Mouse (Mus musculus): Measurements from ENCODE around the gene F10. TPM values are rescaled to one million over a fixed set of nuclear protein-coding genes. Genes with fewer than 3 reads are reported as not detected.
"Not testable (repeated sequence)": the region's sequence is repeated elsewhere in the genome, so short reads cannot be mapped to it uniquely, and the experiment has no call there.

F10 gene
- polyA plus RNA-seq, 1 experiment from 2014 or later, result 0.76 TPM

DNA sequence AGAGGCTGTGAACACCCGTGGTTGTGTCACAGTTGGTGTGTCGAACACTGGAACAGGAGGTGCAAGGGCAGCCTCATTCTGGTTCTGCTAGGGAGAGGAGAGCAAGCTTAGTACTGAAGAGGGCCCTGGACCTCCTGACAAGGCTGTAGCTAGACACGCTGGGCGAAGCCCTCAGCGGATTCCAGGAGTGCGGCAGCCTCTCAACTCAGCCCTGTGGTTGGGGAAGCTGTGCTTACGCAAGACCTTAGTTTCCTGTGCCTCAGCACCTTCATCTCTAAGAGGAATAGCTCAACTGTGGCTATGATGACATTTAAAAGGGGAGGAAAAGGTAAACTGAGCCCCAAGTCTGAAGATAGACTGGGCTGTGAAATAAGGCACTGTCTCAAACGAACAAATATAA, 37.9 kb downstream of the F10 start:
- 94% methylated on average over 8 of the region's 8 CpGs for WGBS
- no peaks in the 10 kb centered on the region for H3K9me3 ChIP-seq
- DNase-seq (ENCODE audit: extremely low spot score, low spot score), result no peak
- H3K27me3 ChIP-seq (ENCODE audit: poor library complexity, severe bottlenecking), result no peaks in the 10 kb centered on the region
- H3K27ac ChIP-seq, result no peak overlapping the region
- peaks cover 78% of the 10 kb centered on the region for H3K36me3 ChIP-seq (replicated peaks)
- no peak overlapping the region for H3K4me3 ChIP-seq
- H3K4me1 ChIP-seq, result no peaks in the 10 kb centered on the region

DNA sequence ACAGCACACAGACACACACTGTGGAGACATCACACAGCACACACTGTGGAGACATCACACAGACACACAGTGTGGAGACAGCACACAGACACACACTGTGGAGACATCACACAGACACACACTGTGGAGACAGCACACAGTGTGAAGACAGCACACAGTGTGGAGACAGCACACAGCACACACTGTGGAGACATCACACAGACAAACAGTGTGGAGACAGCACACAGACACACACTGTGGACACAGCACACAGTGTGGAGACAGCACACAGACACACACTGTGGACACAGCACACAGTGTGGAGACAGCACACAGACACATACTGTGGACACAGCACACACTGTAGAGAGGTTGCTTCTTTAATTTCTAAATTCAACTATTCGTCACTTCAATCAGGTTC, 38.5 kb downstream of the F10 start:
- not testable (repeated sequence) for H3K27me3 ChIP-seq (ENCODE audit: poor library complexity, severe bottlenecking); H3K4me1 ChIP-seq; H3K4me3 ChIP-seq; DNase-seq (ENCODE audit: extremely low spot score, low spot score); H3K27ac ChIP-seq; H3K9me3 ChIP-seq
- WGBS, result 88% methylated on average over 1 of the region's 1 CpGs
- H3K36me3 ChIP-seq (replicated peaks), result peaks cover 83% of the 10 kb centered on the region

DNA sequence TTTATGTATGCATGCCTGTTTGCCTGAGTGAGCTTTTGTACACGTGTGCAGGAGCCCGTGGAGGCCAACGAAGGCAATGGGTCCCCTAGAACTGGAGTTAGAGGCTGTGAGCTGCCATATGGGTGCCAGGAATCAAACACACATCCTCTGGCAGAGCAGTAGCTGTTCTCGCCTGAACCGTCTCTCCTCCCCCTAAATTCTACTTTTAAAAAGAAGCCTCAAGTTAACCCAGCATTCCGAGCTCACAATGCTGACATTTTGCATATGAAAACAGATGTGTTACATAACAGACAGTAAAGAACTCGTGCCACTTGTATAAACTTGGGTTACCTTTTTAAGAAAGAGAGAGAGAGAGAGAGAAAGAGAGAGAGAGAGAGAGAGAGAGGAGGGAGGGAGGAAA, 40.4 kb downstream of the F10 start:
- 90% methylated on average over 7 of the region's 7 CpGs for WGBS
- Histone ChIP-seq H3K27ac (no peak overlapping the region), H3K9me3 (no peaks in the 10 kb centered on the region), H3K36me3 (replicated peaks) (peaks cover 100% of the 10 kb centered on the region), H3K4me3 (no peak overlapping the region), H3K4me1 (no peaks in the 10 kb centered on the region), H3K27me3 (ENCODE audit: poor library complexity, severe bottlenecking) (no peaks in the 10 kb centered on the region)
- no peak for DNase-seq (ENCODE audit: extremely low spot score, low spot score)

DNA sequence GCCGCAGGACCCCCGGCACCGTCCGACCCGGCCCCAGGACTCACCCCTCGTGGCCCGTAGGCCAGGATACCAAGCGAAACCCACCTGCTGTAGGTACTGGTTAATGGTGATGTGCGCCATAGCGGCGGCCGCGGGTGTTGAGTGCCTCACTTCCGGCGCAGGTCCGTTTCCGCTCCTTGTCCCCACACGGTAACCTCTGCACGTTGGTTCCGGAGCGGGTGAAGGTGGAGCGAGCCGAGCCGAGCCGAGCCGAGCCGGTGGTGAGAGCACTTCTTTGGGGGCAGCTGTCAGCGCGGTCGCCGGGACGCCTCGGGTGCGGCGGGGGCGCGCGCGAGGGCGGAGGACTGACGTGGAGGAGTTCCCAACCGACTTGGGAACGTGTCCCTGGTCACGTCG, 67.6 kb downstream of the F10 start:
- H3K9me3 ChIP-seq, result no peaks in the 10 kb centered on the region
- H3K36me3 ChIP-seq (replicated peaks), result peaks cover 35% of the 10 kb centered on the region
- 0% methylated on average over 45 of the region's 45 CpGs for WGBS
- peak overlapping the region; percentile 99 for H3K4me3 ChIP-seq
- no peaks in the 10 kb centered on the region for H3K27me3 ChIP-seq (ENCODE audit: poor library complexity, severe bottlenecking)
- peak; percentile 89 for DNase-seq (ENCODE audit: extremely low spot score, low spot score)
- H3K4me1 ChIP-seq, result peaks cover 33% of the 10 kb centered on the region
- peak overlapping the region; percentile 94 for H3K27ac ChIP-seq

DNA sequence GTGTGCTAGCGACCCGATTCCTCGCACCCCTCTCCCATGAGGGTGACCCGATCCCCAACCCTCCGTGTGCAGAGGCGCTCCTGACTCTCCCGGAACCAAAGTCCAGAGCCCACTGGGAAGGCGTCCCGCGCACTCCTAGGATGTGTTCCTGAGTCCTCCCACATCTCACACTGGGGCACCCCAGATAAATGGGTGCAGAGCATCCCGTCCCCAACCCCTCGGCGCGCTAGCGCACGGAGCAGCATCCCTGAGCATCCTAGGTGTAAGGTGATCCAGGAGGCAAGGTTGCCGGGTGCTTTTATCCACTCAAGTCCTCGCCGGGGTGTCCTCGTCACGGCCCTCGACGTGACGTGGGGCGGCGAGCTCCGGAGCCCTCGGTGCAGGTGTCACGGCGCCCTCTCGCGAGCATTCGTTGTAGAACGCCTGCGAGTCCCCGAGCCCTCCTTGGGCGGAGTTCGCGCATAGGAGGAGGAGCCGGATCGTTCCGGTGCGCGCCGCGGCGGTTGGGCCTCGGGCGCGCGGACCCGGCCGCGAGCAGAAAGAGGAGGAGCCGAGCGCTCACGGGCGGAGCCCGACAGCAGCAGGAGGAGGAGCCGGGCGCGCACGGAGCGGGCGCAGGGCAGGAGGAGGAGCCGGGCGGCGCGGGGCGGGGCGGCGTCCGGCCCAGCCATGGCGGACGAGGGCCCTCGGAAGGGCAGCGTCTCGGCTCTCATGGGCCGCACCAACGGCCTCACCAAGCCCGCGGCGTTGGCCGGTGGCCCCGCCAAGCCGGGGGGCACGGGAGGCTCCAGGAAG, 68.2 kb downstream of the F10 start, which contains the start of the genes Pcid2 and Cul4a:
TSS of gene Pcid2 (minus strand) at position 373 of the 795 bp plus-strand sequence.
TSS of gene Cul4a (plus strand) at position 535 of the 795 bp plus-strand sequence.
- peak; percentile 97 for DNase-seq (ENCODE audit: extremely low spot score, low spot score)
- Histone ChIP-seq H3K9me3 (no peaks in the 10 kb centered on the region), H3K27ac (peak within 1 kb of the TSS; percentile 94), H3K36me3 (replicated peaks) (peaks cover 29% of the 10 kb centered on the region), H3K27me3 (ENCODE audit: poor library complexity, severe bottlenecking) (no peaks in the 10 kb centered on the region), H3K4me1 (peaks cover 33% of the 10 kb centered on the region), H3K4me3 (peak within 1 kb of the TSS; percentile 99)
- WGBS, result under 1% methylated on average over 87 of the region's 87 CpGs

DNA sequence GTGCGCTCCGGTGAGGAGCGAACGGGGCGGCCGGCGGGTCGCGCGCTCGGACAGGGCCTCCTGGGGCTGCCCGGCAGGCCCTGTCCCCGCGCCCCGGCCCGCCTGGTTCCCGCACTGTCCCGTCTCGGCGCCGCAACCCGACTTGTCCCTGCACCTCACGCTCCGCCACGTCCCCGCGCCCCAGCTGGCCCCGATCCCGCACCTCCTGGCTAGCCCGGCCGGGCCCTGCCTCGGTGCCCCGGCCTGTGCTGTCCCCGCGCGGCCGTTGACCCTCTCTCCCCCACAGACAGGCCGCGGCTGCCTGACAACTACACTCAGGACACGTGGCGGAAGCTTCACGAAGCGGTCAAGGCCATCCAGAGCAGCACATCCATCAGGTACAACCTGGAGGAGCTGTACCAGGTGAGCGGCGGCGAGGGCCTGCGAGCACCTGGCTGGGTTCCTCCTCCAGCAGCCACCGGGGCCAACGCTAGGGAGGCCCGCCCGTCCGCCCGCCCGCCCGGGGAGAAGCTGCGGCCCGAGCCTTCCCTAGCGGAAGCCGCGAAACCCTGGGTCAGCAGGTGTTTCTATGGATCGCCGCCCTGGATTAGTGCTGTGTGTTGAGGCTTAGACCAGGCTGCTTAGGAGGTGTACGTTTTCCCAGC, 68.9 kb downstream of the F10 start:
- H3K4me1 ChIP-seq, result peaks cover 33% of the 10 kb centered on the region
- H3K27ac ChIP-seq, result peak overlapping the region; percentile 94
- no peaks in the 10 kb centered on the region for H3K9me3 ChIP-seq
- H3K27me3 ChIP-seq (ENCODE audit: poor library complexity, severe bottlenecking), result no peaks in the 10 kb centered on the region
- peak overlapping the region; percentile 99 for H3K4me3 ChIP-seq
- under 1% methylated on average over 53 of the region's 63 CpGs for WGBS
- DNase-seq (ENCODE audit: extremely low spot score, low spot score), result no peak
- H3K36me3 ChIP-seq (replicated peaks), result peaks cover 26% of the 10 kb centered on the region

Other genes starting within 250 kb of the F10 start
- 26.3 and 32.5 TPM in 2 replicates for gene Mcf2l, start 163.5 kb upstream of the F10 start, polyA plus RNA-seq (2016; fragmentation: Nextera tagmentation; extraction: Ambion mirVana)
- gene F7, start 11.3 kb upstream of the F10 start, polyA plus RNA-seq (2016; fragmentation: Nextera tagmentation; extraction: Ambion mirVana), result 0.07 TPM in 1 of 2 replicates, not detected in the other
- 0.31 and 0.33 TPM in 2 replicates for gene Proz, start 23.6 kb downstream of the F10 start, polyA plus RNA-seq (2016; fragmentation: Nextera tagmentation; extraction: Ambion mirVana)
- 58.5 and 62.0 TPM in 2 replicates for gene Pcid2, start 68.2 kb downstream of the F10 start, polyA plus RNA-seq (2016; fragmentation: Nextera tagmentation; extraction: Ambion mirVana)
- 84.9 and 87.8 TPM in 2 replicates for gene Cul4a, start 68.3 kb downstream of the F10 start, polyA plus RNA-seq (2016; fragmentation: Nextera tagmentation; extraction: Ambion mirVana)
- 182 and 190 TPM in 2 replicates for gene Lamp1, start 121.9 kb downstream of the F10 start, polyA plus RNA-seq (2016; fragmentation: Nextera tagmentation; extraction: Ambion mirVana)
- gene Grtp1, start 163.3 kb downstream of the F10 start, polyA plus RNA-seq (2016; fragmentation: Nextera tagmentation; extraction: Ambion mirVana), result 19.5 and 21.5 TPM in 2 replicates
- gene Adprhl1, start 216.9 kb downstream of the F10 start, polyA plus RNA-seq (2016; fragmentation: Nextera tagmentation; extraction: Ambion mirVana), result 0.16 TPM in 1 of 2 replicates, not detected in the other

Data from forebrain, embryonic 10.5 days (tissue).